Mouse (Mus musculus) Muller cell, postnatal 12 days (primary cell): ENCODE data around the gene Adcy4.
A peak's percentile ranks its signal among the peaks of the same experiment; 100 is the strongest.

Experiments
- DNase-seq: peaks from one replicate; pipeline ENCODE4 v3.0.0-alpha.2; 2015; ENCODE audit errors: inconsistent ontology term

Adcy4 gene

DNA sequence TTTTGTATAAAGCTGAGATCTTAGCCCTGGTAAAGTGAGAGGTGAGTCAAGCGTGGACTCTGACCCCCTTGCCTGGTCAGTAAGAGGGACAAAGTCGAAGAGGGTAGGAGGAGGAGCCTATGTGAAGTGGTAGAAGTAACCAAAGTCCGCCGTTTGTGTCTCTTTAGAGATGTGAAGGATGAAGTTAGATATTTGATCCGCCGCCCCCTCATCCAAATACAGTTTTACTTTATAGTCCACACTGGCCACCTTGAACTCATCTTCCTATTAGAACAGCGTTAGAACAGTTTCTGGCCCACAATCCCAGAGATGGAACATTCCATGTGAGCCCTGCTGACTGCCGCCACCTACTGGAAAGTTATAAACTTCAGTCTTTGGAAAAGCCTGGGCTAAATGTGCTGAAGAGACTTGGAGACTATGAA lies 25.5 kb downstream of the Adcy4 start, which contains the start of gene Cideb:
Gene Cideb, minus strand, starts transcription at position 96 of the 422 bp plus-strand sequence.
- DNase-seq = peak; percentile 54

DNA sequence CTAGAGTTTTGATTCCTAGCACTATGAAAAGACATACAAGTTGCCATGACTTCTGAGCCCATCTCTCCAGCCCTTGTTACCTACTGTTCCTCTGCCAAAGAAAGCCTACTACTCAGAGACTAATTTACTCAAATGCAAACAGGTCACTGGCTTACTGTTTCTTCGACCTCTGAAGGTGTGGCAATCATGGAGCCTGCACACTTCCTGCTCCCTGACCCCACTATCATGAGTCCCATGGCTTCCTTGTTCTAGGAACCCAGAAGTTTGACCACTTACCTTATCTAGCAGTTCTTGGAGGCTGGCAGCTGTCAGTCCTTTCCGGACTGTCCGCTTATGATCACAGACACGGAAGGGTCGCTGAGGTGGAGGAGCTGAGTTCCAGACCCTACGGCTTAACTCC lies 26.3 kb downstream of the Adcy4 start:
- no peak for DNase-seq

DNA sequence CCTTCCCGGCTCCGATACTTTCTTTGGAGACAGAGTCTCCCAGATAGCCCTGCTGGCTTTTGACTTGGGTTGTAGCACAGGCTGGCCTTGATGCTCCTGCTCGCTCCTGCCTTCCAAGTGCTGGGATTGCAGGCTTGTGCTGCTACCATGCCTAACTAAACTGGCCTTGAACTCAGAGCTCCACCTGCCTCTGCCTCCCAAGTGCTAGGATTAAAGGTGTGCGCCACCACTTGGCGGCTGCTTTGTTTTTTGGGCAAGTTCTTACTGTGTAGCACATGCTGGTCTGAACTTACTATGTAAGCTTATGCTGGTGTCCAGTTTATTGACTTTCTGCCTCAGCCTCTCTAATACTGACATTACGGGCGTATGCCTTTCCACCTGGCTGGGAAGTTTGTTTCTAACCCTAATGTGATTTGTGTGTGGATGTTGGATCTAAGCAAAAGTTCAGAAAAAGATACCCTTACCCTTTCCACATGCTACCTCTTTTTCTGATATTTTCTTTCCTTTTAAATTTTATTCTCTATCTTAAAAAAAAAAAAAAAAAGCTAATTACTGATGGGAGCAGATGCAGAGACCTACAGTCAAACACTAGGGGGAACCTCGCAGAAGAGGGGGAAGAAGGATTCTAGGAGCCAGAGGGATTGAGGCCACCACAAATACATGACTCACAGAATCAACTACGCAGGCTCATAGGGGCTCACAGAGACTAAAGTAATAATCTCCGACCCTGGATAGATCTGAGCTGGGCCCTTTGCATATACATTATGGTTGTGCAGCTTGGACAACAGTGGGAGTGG lies 36.6 kb downstream of the Adcy4 start:
- DNase-seq = no peak

DNA sequence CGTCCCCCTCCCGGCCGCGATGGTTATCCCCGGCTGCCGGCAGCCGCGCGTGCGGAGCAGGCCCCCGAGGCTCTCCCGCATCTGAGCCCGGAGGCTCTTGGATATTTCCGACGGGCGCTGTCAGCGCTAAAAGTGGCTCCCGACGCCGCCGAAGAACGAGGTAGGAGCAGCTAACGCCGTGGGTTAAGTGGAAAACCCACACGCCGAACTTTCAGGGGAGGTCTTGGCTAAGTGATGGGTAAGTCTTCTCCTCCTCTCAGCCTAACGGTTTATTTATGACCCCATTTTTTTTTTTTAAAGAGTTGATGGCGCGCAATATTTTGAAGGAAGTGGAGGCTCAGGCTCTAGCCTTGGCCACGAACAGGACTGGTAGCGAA lies 38.0 kb downstream of the Adcy4 start:
- no peak for DNase-seq

DNA sequence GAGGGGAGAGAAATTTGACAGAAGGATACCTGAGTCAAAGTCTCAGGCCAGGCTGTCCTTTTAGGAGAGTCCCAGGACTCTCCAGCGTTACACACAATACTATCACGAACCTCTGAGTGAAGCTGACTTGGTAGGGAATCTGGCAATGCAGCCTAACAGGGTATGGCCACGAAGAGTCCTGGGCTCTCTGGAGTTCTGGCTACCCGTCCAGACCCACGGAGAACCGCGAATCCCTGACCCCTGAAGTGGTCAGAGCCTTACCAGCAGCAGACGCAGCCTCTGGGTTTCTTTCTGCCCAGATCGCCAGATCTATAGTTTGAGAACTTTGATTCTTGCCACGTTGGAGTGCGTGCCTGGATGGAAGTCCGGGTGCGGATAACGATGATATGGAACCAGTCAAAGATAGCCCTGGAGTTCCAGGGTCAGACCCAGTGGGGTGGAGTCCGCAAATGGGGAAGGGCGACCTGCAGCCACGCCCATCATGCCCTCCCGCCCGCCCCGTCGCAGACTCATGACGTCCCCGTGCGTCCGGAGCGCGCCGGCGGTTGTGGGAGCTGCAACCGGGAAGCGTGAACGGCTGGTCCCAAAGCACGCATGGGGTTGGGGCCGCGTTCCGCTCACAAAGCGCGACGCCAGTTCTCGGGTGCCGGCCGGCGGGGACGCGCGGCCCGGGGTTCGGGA lies 38.6 kb downstream of the Adcy4 start, which contains the start of the genes Dhrs1 and Nop9:
Gene Dhrs1, minus strand, starts transcription at position 511 of the 681 bp plus-strand sequence.
Gene Nop9, plus strand, starts transcription at position 514 of the 681 bp plus-strand sequence.
- peak; percentile 91 for DNase-seq

DNA sequence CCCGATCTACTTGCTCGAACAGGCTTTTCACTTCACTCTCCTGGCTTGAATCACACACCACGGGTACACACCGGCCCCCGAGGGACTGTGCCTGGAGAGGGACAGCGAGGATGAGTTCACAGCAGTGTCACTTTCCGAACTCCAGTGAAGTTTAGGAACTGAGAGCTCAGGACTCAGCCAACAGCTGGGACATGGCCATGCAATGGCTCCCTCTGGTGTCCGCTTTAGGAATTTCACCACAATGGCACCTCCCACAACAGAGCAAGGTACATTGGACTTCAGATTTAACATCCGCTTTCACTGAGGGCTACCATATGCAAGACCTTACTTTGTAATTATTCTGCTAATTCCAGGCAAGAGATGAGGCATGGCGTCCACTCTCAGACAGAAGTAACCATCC lies 40.2 kb downstream of the Adcy4 start:
- peak; percentile 70 for DNase-seq

DNA sequence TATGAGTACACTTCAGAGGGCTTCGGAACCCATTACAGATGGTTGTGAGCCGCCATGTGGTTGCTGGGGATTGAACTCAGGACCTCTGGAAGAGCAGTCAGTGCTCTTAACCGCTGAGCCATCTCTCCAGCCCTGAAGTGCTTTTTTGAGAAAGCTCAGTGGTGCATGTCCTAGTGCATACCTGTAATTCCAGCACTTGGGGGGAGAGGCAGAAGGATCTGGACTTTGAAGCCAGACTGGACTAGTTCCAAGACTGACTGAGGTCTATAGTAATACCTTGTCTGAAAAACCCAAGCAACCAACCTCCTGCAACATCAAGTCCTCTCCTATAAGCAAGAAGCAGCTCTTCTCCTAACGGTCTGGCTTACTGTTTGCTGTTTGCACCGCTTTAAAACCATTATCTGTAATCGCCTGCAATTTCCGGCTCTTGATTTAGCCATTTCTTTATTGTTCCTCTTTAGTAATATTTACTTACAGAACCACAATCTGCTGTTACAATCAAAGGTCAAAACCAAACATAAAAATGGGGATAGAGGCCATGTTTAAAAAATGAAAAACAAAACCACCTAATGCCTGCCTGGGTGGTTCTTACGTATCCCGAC lies 46.7 kb downstream of the Adcy4 start:
- DNase-seq = no peak

DNA sequence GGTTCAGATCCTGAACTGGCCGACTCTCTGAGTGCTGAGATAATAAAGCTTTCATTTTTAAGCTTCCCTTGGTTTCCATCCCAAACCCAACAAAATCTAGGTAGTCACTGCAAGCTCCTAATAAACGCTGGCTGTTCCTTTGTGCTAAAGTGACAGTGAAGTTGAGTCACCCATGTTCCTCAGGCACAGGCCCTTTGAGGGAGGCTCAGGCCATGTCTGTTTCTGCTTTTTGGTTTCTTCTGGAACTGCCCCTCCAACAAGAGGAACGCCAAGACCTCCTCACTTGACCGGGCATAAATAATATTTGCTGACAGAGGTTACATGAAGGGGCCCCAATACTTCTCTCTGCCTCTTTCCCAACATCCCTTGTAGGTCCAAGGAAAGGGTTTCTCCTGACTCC lies 48.1 kb downstream of the Adcy4 start:
- DNase-seq = no peak

DNA sequence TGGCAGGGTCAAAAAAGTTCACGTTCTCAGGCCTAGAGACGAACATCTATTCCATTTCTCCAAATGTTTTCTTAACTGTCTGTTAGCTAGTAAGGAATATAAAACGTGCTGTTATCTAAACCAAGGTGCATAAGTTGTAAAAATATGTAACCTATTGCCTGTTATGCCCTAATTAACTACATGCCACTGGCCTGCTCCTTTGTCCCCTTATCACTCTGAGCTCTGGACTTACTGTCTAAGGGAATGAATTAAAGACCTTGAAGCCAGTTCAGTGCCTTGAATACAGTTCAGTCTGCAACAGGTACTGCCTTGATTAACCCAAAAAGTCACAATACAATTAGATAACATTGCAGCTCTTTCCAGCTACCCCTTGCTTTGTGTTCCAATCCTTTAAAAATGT lies 48.6 kb downstream of the Adcy4 start:
- DNase-seq = no peak

DNA sequence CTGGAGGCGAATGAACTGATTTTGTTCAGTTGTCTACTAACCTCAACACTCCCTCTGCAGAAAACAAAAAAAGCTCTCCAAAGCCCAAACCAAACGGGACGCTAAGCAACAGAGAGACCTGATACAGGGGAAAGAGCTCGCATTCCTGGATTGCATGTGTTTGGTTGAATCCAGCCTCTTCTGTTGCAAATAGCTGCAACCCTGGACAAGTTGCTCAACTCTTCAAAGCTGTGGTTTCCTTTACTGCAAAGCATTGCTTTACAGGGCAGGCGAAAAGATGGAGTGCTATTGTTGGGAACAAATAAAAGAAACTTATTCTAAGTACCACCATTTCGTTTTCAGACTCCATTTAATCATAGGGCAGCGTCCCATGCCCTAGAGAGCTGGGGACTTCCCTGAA lies 49.0 kb downstream of the Adcy4 start:
- no peak for DNase-seq

DNA sequence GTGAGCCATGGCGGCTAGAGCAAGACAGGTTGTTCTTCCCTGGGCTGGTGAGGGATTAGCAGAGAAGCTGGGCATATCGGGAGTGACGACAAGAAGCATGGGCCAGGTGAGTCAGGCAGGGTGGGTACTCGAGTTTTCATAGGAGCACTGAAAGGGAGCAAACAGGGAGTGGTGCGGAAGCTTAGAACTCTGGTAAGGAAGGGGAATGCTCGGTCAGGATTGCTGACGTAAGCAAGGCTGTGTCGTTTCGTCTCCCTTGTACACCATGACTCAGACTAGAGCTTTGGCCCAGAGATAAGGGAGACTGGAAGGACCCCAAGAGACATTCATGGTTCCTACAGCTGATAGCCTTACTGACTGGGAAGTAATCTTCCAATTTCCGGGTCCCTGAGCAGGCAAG lies 50.0 kb downstream of the Adcy4 start:
- DNase-seq = no peak

DNA sequence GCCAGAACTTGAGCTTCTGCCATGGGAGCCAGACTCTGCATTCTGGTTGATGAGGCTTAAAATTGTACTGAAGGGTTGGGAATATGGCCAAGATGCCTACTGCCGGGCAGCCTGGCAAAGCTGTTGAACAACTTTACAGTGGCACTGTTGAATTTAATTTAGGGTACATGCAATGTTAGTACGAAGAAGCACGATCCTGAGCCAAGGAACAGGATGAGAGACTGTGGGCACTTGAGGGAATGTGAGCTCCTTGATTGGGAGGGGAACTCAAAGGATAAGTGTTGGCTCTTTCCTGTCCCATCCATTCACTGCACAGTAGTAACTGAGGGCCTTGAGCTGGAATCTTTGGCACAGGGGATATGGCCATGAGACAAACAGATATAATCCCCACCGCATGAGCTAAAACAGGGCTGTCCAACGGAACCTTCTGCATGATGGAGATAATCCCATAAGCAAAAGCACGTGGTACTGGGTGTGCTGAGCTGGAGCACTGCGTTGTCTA lies 53.3 kb downstream of the Adcy4 start:
- peak; percentile 50 for DNase-seq

DNA sequence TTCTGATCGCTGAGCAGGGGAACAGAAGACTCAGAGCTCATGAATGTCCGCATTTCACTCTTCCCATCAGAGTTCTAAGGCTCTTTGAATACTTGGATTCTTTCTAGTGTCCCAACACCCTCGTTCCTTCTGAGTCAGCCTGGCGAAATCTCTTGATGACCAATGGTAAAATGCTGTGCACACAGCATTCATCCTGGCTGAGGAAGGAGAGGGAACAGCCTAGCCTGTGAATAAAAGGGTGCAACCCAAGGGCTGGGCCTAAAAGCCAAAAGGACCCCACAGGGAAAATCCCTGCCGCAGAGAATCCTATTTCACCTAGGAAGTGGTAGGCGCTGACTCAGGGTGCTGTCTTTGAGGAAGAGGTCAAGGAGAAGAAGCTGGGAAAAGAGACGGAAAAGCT lies 53.8 kb downstream of the Adcy4 start:
- DNase-seq = peak; percentile 88

DNA sequence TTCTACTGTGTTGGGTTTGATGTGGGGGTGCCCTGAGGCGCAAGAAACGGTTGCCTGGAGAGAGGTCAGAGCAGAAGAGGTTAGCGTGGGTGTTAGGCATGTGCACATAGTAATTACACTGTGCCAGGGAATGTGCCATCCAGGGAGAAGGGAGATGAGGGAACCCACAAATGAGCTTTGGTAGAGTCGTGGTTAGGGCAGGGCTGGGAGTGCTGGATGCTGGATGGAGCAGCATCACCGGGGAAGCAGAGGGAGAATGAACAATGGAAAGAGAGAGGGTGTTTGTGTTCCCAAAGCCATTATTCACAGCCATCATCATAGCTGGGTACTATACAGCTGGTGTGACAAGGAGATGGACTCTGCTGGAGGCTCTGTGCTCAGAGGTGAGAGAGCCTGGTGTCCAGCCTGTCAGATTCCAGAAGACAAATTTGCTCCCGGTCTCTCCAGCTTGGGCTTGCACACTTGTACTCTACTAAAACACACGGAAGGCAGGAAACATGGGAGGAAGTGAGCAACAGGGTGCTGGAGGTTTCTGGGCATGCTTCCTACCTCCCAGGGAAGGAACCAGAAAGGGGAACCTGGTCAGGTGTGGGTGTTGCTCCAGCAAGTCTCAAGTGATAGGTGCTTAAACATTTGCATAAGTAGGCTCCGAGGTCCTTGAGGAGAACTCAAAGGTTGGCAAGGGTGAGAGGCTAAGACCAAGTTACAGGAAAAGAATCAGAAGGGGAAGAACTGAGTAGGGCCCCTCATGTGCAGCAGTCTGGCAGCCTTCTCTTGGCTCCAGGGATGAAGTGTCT lies 55.8 kb downstream of the Adcy4 start:
- DNase-seq = peak; percentile 81

DNA sequence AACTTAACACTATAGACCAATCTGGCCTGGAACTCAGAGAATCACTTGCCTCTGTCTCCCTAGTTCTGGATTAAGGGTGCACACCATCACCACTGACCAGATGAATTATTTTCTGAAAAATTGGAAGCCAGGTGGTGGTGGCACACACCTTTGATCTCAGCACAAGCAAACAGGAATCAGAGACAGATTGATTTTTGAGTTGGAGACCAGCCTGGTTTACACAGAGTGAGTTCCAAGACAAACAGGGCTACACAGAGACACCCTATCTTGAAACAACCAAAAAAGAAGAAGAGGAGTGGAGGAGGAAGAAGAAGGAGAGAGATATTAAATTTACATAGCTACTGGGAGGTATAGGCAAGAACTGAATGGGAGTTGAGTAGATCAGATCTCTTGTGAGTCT lies 57.6 kb downstream of the Adcy4 start:
- DNase-seq = no peak

DNA sequence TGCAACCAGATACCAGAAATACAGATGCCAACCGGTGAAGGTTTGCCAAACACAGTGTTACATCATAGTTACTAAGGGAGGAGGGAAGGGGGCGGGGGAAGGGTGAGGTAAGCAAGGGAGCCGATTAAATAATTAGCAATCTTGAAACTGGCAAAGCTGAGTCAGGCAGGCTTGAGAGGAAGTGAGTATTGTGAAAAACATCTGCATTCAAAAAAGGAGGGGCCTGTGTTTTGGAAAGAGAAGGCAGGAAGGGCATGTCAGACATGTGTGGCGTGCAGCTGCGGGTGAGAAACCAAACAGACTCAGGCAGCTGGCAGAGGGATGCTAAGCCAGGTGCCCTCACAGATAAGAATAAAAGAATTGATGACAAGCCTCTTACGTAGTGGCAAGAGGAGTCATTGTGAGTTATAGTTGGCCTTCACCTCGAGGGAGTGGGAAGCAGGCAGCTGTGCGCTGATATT lies 59.5 kb downstream of the Adcy4 start:
- DNase-seq = peak; percentile 67

DNA sequence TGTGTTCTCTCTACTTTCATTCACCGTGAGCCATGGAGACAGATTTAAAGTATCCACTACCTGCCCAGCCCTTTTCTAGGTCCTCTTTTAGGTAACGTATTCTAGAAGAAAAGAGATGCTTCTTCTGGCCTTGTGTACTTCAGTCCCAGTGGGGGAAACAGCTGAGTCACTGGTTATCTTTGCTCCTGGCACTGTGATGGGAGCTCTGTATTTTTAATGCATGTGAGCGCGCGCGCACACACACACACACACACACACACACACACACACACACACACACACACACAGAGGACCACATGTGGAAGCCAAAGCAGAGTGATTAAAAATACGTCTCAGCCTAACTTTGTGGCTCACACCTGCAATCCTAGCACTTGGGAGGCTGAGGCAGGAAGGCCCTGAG lies 60.5 kb downstream of the Adcy4 start:
- DNase-seq = no peak

DNA sequence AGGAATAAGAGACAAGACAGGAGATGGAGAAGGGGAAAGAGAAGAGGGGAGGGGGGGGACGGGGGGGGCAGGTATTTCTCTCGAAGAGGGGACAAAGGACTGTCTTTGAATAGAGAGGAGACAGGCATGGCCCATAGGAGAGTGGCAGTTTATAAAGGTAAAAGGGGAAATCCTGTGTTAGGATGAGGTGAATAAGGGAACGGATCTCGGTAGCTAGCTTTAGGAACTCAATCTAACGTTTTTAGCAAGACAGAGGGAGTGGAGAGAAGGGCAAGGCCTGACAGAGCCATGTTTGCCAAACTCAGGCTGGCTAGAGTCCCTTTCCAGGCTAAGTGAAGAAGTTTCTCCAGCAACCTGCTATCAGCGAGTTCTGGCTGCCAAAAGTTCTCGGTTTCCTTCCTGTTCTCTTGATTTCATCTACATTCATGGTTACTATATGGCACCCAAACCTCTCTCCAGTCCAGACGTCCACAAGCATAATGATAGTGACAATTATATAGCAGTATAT lies 61.4 kb downstream of the Adcy4 start:
- no peak for DNase-seq

DNA sequence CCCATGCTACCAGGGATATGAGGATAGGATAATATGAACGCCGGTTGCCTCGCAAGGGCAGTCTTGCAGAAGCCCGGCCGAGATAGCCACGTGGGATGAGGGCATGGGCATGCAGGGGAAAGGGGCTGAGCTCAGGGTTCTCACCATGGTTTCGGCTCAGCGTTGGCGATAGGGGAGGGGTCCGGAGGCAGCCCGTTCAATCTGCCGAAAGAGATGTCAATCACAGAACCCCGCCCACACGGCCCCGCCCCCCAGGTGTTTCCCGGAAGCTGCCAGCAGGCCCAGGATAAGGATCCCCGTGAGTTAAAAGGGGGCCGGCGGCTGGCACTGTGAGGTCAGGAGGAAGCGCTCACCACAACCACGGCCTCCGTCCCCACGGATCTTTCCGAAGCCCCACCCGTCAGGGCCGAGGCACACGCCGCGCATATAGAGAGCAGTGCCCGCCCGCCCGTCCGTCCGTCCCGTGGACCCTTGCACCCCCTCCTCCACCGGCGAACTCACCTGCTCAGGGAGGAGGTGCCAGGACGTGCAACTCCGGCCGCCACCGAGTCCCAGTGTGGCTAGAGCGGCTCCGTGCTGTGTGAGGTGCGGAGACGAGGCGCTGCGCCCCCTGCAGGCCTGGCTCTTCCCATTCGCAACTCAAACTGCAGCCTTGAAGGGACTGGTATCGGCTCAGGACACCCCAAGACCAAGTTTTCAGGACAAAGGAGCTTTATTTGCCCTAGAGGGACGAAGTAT lies 62.0 kb downstream of the Adcy4 start, which contains the start of gene Rabggta:
Gene Rabggta, minus strand, starts transcription at position 564 of the 738 bp plus-strand sequence.
- DNase-seq = peak; percentile 94

DNA sequence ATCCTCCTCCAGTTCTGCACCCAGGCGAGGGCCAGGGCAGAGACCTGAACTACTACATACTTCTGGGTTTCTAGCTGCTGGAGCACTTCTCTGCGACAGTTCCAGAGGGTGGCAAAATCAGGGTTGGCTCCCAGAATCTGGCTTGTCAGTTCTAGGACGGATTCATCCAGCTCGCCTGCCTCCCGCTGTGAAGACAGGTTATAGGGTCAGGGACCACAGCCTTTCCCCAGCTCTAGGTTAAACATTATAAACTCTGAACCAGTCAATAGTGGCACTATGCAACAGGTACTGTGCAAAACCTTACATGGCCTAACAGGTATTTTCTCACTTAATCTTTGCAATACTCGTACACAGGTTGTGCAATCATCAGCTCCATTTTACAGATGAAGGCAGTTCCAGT lies 62.8 kb downstream of the Adcy4 start:
- no peak for DNase-seq

DNA sequence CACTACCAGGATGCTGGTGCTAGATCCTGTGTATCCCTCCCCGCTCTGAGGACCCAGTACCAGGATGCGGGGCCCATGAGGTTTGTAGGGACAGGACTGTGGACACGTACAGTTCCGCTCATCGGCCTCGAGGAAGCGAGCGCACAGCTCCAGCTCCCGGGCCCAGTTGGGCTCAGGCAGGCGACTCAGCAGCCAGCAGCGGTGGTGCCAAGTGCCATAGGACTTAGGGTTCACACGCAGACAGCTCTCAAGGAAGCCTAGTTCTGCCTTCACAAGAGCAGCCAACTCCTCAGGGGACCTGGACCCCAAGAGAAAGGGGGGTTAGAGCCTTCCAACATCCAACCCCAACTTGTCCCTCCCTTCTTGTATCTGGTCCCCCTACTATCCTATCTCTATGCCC lies 63.2 kb downstream of the Adcy4 start:
- no peak for DNase-seq
